Mouse (Mus musculus): ENCODE measurements around the gene 4933402E13Rik.

4933402E13Rik gene

GRCm38 (mm10) chrX:62283199-62283598 is at the start of gene 4933402E13Rik:
TSS of gene 4933402E13Rik (plus strand) at chrX:62283499.
- no peak for DNase-seq (ENCODE audit: low spot score)
